In genomic region chr7:27725566-27726538, GRCm38 (mm10) we compare ENCODE assay signal across 9 mouse cellular contexts. TPM values are rescaled to one million over a fixed set of nuclear protein-coding genes. Genes with fewer than 3 reads are reported as not detected.
A peak's percentile ranks its signal among the peaks of the same experiment; 100 is the strongest.
DNase-seq lines count a peak whose midpoint lies in the region; ATAC-seq and TF ChIP-seq lines count a peak whose summit lies in the region.
"Had no signal": no experiment of that assay in that cellular context is flagged by ENCODE, and none has a peak within 500 bp of the region (broad histone marks: within the 10 kb centered on the region; RNA-seq: fewer than 3 reads in every experiment).

No protein-coding gene starts in this region.

- ATAC-seq in forebrain, embryonic 16.5 days, result peak; percentile 82
- ATAC-seq in neural tube, embryonic 15.5 days (ENCODE audit: low FRiP score), result peak; percentile 82

- TF ChIP-seq CTCF in kidney, adult 2 months (conservative IDR thresholded peaks at IDR 0.05; ENCODE audit: insufficient read depth, insufficient read length, low read depth, low read length), result peak; percentile 49
- TF ChIP-seq CTCF in lung, adult 2 months (IDR thresholded peaks at IDR 0.05; ENCODE audit: insufficient read depth, low read length), result no peak

- no peaks in the 10 kb centered on the region for H3K9me3 ChIP-seq in forebrain, embryonic 16.5 days (ENCODE audit: control insufficient read depth, low read length)
- no peaks in the 10 kb centered on the region for H3K9me3 ChIP-seq in neural tube, embryonic 15.5 days (replicated peaks)
- H3K9me3 ChIP-seq: heart, embryonic 15.5 days had no signal

- peak overlapping the region; percentile 33 for H3K9ac ChIP-seq in forebrain, embryonic 16.5 days (replicated peaks; ENCODE audit: low read depth, low read length)
- no peak overlapping the region for H3K9ac ChIP-seq in neural tube, embryonic 15.5 days (replicated peaks)
- H3K9ac ChIP-seq: heart, embryonic 15.5 days had no signal

- H3K4me1 ChIP-seq in forebrain, embryonic 16.5 days (replicated peaks; ENCODE audit: control insufficient read depth, insufficient read depth, low read length), result no peaks in the 10 kb centered on the region
- H3K4me1 ChIP-seq in kidney, adult 2 months (ENCODE audit: control insufficient read depth, insufficient read depth, low read length), result no peaks in the 10 kb centered on the region
- no peaks in the 10 kb centered on the region for H3K4me1 ChIP-seq in lung, adult 2 months (ENCODE audit: control insufficient read depth, insufficient read depth, low read length)
- H3K4me1 ChIP-seq in neural tube, embryonic 15.5 days, result 0 out of 2 replicates have a peak, but pooled peaks cover 1% of the 10 kb centered on the region

- H3K4me3 ChIP-seq in forebrain, embryonic 16.5 days (replicated peaks; ENCODE audit: low read length), result no peak overlapping the region
- H3K4me3 ChIP-seq in kidney, adult 2 months (ENCODE audit: insufficient read depth, low read depth, low read length), result no peak overlapping the region
- H3K4me3 ChIP-seq in lung, adult 2 months (replicated peaks; ENCODE audit: extremely low read depth, low read depth, low read length), result no peak overlapping the region
- no peak overlapping the region for H3K4me3 ChIP-seq in neural tube, embryonic 15.5 days (replicated peaks)
- H3K4me3 ChIP-seq: heart, embryonic 15.5 days had no signal

- peak; percentile 79 for DNase-seq in 3T3-L1 (ENCODE audit: low read depth, low spot score)
- peak; percentile 72 for DNase-seq in ES-CJ7 (ENCODE audit: low read depth, low spot score)
- DNase-seq in cerebellum, adult 18-20 months, result peak; percentile 64 to 67
- DNase-seq in kidney, adult 2 months, result peak; percentile 40
- DNase-seq in lung, adult 2 months, result peak; percentile 10
- no peak for DNase-seq in ovary, postnatal 14 days (ENCODE audit: low spot score)

- WGBS in forebrain, embryonic 16.5 days, result 44% methylated on average over 11 of the region's 12 CpGs
- whole genome bisulfite sequencing in kidney, adult 2 months, result 42% methylated on average over 12 of the region's 12 CpGs
- 40% methylated on average over 12 of the region's 12 CpGs for WGBS in lung, adult 2 months
- 43% methylated on average over 12 of the region's 12 CpGs for WGBS in neural tube, embryonic 15.5 days

- TF ChIP-seq POLR2A in kidney, adult 2 months (IDR thresholded peaks at IDR 0.05; ENCODE audit: low read depth, low read length), result no peak
- TF ChIP-seq POLR2A in lung, adult 2 months (IDR thresholded peaks at IDR 0.05; ENCODE audit: borderline replicate concordance, extremely low read depth, low read depth, low read length), result no peak

- no peaks in the 10 kb centered on the region for H3K27me3 ChIP-seq in forebrain, embryonic 16.5 days (replicated peaks; ENCODE audit: control insufficient read depth, insufficient read depth, low read length)
- H3K27me3 ChIP-seq in kidney, adult 2 months (replicated peaks; ENCODE audit: control insufficient read depth, insufficient read depth, low read length), result no peaks in the 10 kb centered on the region
- no peaks in the 10 kb centered on the region for H3K27me3 ChIP-seq in neural tube, embryonic 15.5 days (replicated peaks)
- H3K27me3 ChIP-seq: heart, embryonic 15.5 days had no signal

- peak overlapping the region; percentile 69 for H3K27ac ChIP-seq in forebrain, embryonic 16.5 days (ENCODE audit: low read length)
- no peak overlapping the region for H3K27ac ChIP-seq in kidney, adult 2 months (ENCODE audit: insufficient read depth, low read depth, low read length)
- peak overlapping the region; percentile 64 for H3K27ac ChIP-seq in neural tube, embryonic 15.5 days (replicated peaks)
- H3K27ac ChIP-seq: heart, embryonic 15.5 days had no signal

- no peaks in the 10 kb centered on the region for H3K36me3 ChIP-seq in forebrain, embryonic 16.5 days (ENCODE audit: control insufficient read depth, insufficient read depth)
- no peaks in the 10 kb centered on the region for H3K36me3 ChIP-seq in kidney, adult 2 months (ENCODE audit: control insufficient read depth, insufficient read depth, low read length)
- no peaks in the 10 kb centered on the region for H3K36me3 ChIP-seq in neural tube, embryonic 15.5 days
- H3K36me3 ChIP-seq: heart, embryonic 15.5 days had no signal

- no peak overlapping the region for H3K4me2 ChIP-seq in forebrain, embryonic 16.5 days (ENCODE audit: low read length)
- H3K4me2 ChIP-seq in neural tube, embryonic 15.5 days, result peak overlapping the region; percentile 17; the same call in 1 of the 2 replicates
- H3K4me2 ChIP-seq: heart, embryonic 15.5 days had no signal

RNA-seq across cellular contexts. Expression of gene Zfp60, which starts 5.3 kb away (rescaled TPM):
- polyA plus RNA-seq in forebrain, embryonic 16.5 days (2015; fragmentation: Nextera tagmentation; extraction: Ambion mirVana), result 132 and 133 TPM in 2 replicates
- polyA plus RNA-seq in kidney, adult 2 months (2012; rRNA removed), result 1.7 and 2.4 TPM in 2 replicates
- 1.2 and 1.9 TPM in 2 replicates for polyA plus RNA-seq in lung, adult 2 months (2012; rRNA removed)
- polyA plus RNA-seq in neural tube, embryonic 15.5 days (2015; fragmentation: Nextera tagmentation; extraction: Ambion mirVana), result 81.5 and 89.4 TPM in 2 replicates

RNA-seq across cellular contexts. Expression of gene Zfp607b, which starts 36.7 kb away (rescaled TPM):
- 13.8 and 14.5 TPM in 2 replicates for polyA plus RNA-seq in forebrain, embryonic 16.5 days (2015; fragmentation: Nextera tagmentation; extraction: Ambion mirVana)
- polyA plus RNA-seq in kidney, adult 2 months (2012; rRNA removed), result 0.27 and 1.1 TPM in 2 replicates
- 0.36 and 1.5 TPM in 2 replicates for polyA plus RNA-seq in lung, adult 2 months (2012; rRNA removed)
- 10.1 and 10.7 TPM in 2 replicates for polyA plus RNA-seq in neural tube, embryonic 15.5 days (2015; fragmentation: Nextera tagmentation; extraction: Ambion mirVana)

RNA-seq across cellular contexts. Expression of gene Map3k10, which starts 51.5 kb away (rescaled TPM):
- polyA plus RNA-seq in forebrain, embryonic 16.5 days (2015; fragmentation: Nextera tagmentation; extraction: Ambion mirVana), result 10.6 and 14.3 TPM in 2 replicates
- 24.6 and 26.8 TPM in 2 replicates for polyA plus RNA-seq in kidney, adult 2 months (2012; rRNA removed)
- 27.1 and 31.9 TPM in 2 replicates for polyA plus RNA-seq in lung, adult 2 months (2012; rRNA removed)
- 15.3 and 21.0 TPM in 2 replicates for polyA plus RNA-seq in neural tube, embryonic 15.5 days (2015; fragmentation: Nextera tagmentation; extraction: Ambion mirVana)

Comparison
In these comparisons a context has a peak if more than half of its experiments do, and no peak if none do; other contexts are left out.
1. RNA of gene Zfp60, which starts 5.3 kb away (polyA plus RNA-seq): 132 to 133 TPM in forebrain, embryonic 16.5 days and 81.5 to 89.4 TPM in neural tube, embryonic 15.5 days; 1.7 to 2.4 TPM in kidney, adult 2 months and 1.2 to 1.9 TPM in lung, adult 2 months; every median in the first group is over 10 times any median in the second.